Mouse (Mus musculus) embryo, embryonic 11.5 days (tissue): Measurements from ENCODE around the gene Slc35c1.

Source experiments
- DNase-seq: peaks from one replicate; pipeline ENCODE4 v3.0.0-alpha.2; 2012; ENCODE audit warnings: low read depth, low spot score

Gene Slc35c1

DNA sequence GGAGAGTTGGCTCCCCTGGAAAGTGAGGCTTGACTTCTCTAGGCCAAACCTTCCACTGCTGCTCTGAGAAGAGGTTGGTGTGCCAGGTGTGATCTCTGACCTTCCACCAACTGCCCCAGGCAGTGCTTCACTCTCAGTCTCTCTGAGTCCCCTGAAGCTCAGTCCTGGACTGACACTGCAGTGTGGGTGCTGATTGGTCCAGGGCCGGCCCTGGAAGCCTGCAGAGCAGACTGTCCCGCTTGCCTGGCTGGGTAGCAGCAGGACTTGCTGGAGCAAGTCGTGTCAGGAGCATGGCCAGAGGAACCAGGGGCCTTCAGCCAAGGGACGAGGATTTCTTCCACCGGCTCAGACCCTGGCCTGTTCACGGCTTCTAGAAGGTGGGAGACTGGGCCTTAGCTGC lies 55.6 kb downstream of the Slc35c1 start:
- DNase-seq, result no peak

DNA sequence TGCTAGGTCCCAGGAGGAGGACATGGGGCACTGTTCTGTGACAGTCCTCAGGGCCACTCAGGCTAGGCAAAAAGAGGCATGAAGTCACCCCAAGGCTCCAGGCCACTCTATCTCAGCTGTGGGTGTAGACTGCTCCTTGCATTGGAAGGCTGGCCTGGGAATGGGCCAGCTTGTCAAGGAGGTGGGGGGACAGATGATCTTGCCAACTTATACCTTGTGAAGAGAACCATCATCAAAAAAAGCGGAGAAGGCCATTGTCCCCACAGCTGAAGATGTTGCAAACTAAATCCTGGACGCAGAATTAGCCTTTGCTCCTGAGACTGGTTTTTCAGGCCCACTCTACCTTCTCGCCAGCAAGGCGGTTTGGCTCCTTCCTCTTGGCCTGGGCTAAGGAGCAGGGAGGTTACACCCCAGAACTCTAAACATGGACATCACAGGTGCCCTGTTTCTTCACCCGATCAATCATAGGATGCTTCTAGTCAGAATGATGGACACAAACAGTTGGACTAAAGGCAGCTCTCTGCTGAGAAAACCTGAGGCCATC lies 56.5 kb downstream of the Slc35c1 start:
- DNase-seq, result no peak
